ENCODE assay signal across 1 mouse cellular context in the genomic region with DNA sequence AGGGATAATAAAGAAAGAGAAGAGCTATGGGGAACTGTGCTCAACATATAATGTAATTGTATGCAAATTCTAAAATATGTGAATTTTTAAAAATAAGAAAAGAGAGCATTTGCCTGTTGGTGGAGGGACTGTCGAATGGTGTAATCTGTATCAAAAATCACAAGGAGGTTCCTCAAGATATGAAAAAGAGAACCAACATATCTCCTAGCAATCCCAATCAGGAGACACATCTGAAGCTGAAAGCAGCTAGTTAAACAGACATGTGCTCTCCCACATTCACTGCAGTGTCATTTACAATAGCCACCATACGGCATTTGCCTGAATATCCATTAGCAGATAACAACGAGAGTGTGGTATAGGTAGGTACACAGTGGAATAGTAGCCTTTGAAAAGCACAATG.
TF ChIP-seq lines count a peak whose summit lies in the region.

No protein-coding gene starts in this region.

TF ChIP-seq in MEL, 35 proteins besides CTCF, POLR2A, EP300 and RAD21 (continued from another document):
- TF ChIP-seq MAFK (IDR thresholded peaks at IDR 0.05; ENCODE audit: borderline replicate concordance, low read depth, low read length) (peak; percentile 53; the same call in 1 of the 2 replicates), MYB (IDR thresholded peaks at IDR 0.05; ENCODE audit: low read depth, low read length) (0 out of 2 replicates have a peak, but pooled peaks have one; percentile 40), ZMIZ1 (IDR thresholded peaks at IDR 0.05; ENCODE audit: low read depth, low read length) (no peak; the same call in 1 of the 2 replicates), SMC3 (IDR thresholded peaks at IDR 0.05; ENCODE audit: low read depth, low read length) (no peak), ZNF384 (IDR thresholded peaks at IDR 0.05; ENCODE audit: low read depth, low read length) (no peak), ZC3H11A (IDR thresholded peaks at IDR 0.05; ENCODE audit: low read depth, low read length) (peak; percentile 14; the same call in 1 of the 2 replicates), NRF1 (IDR thresholded peaks at IDR 0.05; ENCODE audit: insufficient read depth, low read depth, low read length, poor library complexity, severe bottlenecking) (no peak)
